Mouse (Mus musculus) forebrain, embryonic 10.5 days (tissue): ENCODE results near the gene Zswim8. TPM values are rescaled to one million over a fixed set of nuclear protein-coding genes. Genes with fewer than 3 reads are reported as not detected.

ENCODE experiments used
- DNase-seq: peaks from one replicate; pipeline ENCODE4 v3.0.0-alpha.2; 2017; ENCODE audit warnings: low spot score; ENCODE audit errors: extremely low spot score
- H3K27ac ChIP-seq: fragments of 300-500 bp; sonication (generic); 2 replicates; pipeline ENCODE4 v1.5.1; 2016; ENCODE audit warnings: mild to moderate bottlenecking
- H3K27me3 ChIP-seq: fragments of 300-500 bp; sonication (generic); 2 replicates; pipeline ENCODE4 v1.6.1; 2016; ENCODE audit warnings: mild to moderate bottlenecking; ENCODE audit not compliant: poor library complexity, severe bottlenecking
- H3K36me3 ChIP-seq: fragments of 300-500 bp; sonication (generic); replicated peaks from 2 replicates; pipeline ENCODE4 v1.6.1; 2016; ENCODE audit warnings: mild to moderate bottlenecking, moderate library complexity
- H3K4me1 ChIP-seq: fragments of 300-500 bp; sonication (generic); 2 replicates; pipeline ENCODE4 v1.6.1; 2016
- H3K4me3 ChIP-seq: fragments of 300-500 bp; sonication (generic); 2 replicates; pipeline ENCODE4 v1.5.1; 2016; ENCODE audit warnings: mild to moderate bottlenecking, moderate library complexity
- H3K9me3 ChIP-seq: fragments of 300-500 bp; sonication (generic); 2 replicates; pipeline ENCODE4 v1.6.1; 2016; ENCODE audit warnings: mild to moderate bottlenecking, moderate library complexity
- WGBS: fragments of 180-500 bp; shearing (Covaris S2); methylation state at CpG from one replicate; pipeline ENCODE4 v1.1.7; 2016; 5-methylcytosine and 5-hydroxymethylcytosine counted together
- polyA plus RNA-seq: library from polyadenylated mRNA; unstranded; fragments of >200 nt; fragmentation: Nextera tagmentation; extraction: Ambion mirVana; gene quantifications from 2 replicates; pipeline ENCODE4 v1.2.1, GENCODE M21; 2016

Zswim8 gene
- polyA plus RNA-seq, 1 experiment from 2014 or later = 28.9 TPM

DNA sequence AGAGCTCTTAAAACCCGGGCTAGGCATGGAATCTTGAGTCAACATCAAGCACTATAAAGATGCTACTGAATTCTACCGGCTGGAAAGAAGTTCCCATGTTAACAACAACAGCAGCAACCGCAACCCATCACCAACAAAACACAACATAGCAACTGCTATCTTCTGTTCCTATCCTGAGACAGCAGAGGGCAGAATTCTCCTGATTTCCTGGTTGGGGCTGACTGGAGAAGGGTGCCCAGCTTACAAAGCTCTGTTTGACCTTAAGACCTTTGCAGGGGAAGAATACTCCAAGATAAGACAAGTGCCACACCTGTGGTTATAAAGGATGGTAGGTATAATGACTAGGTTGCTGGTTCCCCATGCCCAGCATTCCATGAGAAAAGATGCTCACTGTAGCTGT lies 39.6 kb downstream of the Zswim8 start:
- Histone ChIP-seq H3K4me1 (no peaks in the 10 kb centered on the region), H3K4me3 (no peak overlapping the region), H3K9me3 (no peaks in the 10 kb centered on the region), H3K36me3 (peaks cover 53% of the 10 kb centered on the region), H3K27me3 (no peaks in the 10 kb centered on the region), H3K27ac (no peak overlapping the region)
- no peak for DNase-seq
- 87% methylated on average over 3 of the region's 3 CpGs for WGBS

DNA sequence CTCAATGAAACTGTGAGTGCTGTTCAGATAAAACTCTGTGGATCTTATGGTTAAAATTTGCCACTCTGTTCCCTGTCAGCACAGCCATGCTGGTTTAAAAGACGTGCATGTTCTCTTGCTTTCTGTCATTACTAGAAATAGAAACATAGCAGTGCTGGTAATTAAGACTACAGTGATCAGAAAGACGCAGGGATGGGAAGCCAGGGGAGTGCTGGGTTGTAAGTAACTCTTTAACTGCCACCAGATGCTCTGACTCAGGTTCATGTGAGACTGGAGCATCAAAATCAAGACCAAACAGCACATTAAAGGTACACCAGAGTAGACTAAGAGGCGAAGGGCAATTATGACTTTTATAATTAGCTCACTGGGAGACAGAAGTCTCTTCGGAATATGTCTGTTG lies 41.0 kb downstream of the Zswim8 start:
- Histone ChIP-seq H3K4me3 (no peak overlapping the region), H3K27me3 (no peaks in the 10 kb centered on the region), H3K27ac (no peak overlapping the region), H3K4me1 (no peaks in the 10 kb centered on the region), H3K9me3 (no peaks in the 10 kb centered on the region), H3K36me3 (peaks cover 49% of the 10 kb centered on the region)
- WGBS = 78% methylated on average over 4 of the region's 4 CpGs
- DNase-seq = no peak

DNA sequence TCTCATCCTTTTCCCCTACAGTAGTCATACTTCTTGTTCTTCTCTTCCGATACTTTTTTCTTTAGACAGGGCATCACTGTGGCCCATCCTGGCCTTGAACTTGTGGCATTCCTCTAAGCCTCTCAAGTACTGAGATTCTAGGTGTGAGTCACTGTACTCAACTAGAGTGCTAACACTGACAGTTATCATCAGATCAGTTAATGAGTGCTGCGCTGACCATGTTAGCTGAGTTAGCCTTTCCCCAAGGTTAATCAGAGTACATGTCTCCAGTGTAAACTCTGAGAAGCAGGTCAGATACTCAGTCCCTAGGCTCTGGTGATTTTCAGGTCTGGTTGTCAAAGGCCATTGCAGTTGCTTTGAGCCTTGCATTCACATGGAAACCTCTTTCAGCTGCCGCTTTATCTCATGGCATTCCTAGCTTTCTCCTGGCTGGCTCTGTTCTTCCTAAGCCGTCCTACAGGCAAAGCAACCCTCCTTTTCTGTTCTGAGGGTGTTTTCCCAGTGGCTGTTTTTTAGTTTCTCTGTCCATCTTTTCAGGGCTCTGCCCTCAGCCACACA lies 42.2 kb downstream of the Zswim8 start:
- Histone ChIP-seq H3K4me1 (no peaks in the 10 kb centered on the region), H3K9me3 (no peaks in the 10 kb centered on the region), H3K4me3 (no peak overlapping the region), H3K27ac (no peak overlapping the region), H3K36me3 (peaks cover 49% of the 10 kb centered on the region), H3K27me3 (no peaks in the 10 kb centered on the region)
- no peak for DNase-seq
- WGBS = 90% methylated on average over 4 of the region's 4 CpGs

DNA sequence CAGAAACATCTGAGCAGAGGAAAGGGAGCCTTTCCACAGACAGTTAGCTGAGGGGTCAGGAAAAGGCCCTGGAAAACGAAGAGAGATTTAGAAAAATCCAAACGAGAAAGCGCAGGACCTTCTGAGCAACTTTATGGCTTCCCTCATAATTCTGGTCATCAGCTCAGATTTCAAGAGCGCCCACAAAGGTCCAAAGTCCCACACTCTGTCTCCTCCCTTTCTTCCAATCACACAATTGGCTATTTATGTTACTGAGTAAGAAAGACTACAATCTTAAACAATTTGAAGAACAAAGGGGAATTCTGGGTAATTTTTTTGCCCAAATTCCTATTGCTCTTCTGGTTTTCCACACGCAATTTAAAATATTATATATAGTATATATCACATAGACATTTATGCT lies 43.2 kb downstream of the Zswim8 start:
- H3K27ac ChIP-seq = no peak overlapping the region
- no peaks in the 10 kb centered on the region for H3K27me3 ChIP-seq
- peaks cover 49% of the 10 kb centered on the region for H3K36me3 ChIP-seq
- H3K4me1 ChIP-seq = no peaks in the 10 kb centered on the region
- no peak for DNase-seq
- H3K4me3 ChIP-seq = no peak overlapping the region
- WGBS = 94% methylated on average over 5 of the region's 5 CpGs
- H3K9me3 ChIP-seq = no peaks in the 10 kb centered on the region

DNA sequence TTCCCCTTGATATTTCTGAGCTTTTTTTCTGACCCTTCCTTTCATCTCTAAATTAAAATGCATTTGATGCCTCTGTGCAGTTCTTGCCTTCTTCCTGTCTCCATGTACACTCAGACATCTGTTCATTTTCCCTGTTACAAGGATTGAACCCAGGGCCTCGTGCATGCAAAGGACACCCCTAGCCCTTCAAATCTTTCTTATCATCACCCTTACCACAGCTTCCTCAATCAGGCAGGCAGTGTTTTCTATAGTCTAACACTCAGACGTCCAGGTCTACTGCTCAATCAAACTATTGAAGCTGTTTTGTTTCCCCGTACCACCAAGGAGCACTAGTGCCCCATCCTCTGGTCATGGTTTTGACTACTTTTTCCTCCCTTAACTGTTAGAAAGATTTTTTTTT lies 46.4 kb downstream of the Zswim8 start:
- WGBS = 90% methylated on average over 3 of the region's 3 CpGs
- Histone ChIP-seq H3K9me3 (no peaks in the 10 kb centered on the region), H3K27me3 (no peaks in the 10 kb centered on the region), H3K27ac (no peak overlapping the region), H3K4me3 (no peak overlapping the region), H3K36me3 (peaks cover 60% of the 10 kb centered on the region), H3K4me1 (no peaks in the 10 kb centered on the region)
- no peak for DNase-seq

DNA sequence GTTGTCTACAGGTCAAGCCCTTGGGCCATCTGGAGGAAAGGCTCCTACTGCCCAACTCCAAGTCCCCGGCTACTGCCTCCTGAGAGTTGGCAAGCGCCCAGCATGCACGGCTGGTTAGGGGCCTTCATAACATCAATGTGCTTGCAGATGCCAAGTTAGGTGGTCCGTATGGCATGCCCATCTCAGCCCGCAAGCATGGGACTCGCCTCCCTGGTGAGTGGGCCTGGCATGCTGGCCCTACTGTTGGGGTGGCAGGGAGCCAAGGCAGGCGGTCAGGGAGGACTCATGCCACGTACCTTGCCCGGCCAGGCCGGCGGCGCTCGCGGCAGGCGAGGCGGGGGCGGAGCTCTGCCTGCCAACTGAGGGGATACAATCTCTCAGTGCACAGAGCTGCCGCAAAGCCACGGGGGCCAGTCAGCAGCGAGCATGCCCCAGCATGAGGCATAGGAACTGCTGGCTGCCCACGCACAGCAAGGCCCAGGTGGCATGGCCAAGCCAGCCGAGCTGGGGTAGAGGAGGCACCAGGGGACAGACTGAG lies 50.1 kb downstream of the Zswim8 start:
- Histone ChIP-seq H3K9me3 (no peaks in the 10 kb centered on the region), H3K27ac (no peak overlapping the region), H3K4me3 (no peak overlapping the region), H3K36me3 (peaks cover 95% of the 10 kb centered on the region), H3K4me1 (no peaks in the 10 kb centered on the region), H3K27me3 (no peaks in the 10 kb centered on the region)
- WGBS = 96% methylated on average over 22 of the region's 22 CpGs
- DNase-seq = no peak

DNA sequence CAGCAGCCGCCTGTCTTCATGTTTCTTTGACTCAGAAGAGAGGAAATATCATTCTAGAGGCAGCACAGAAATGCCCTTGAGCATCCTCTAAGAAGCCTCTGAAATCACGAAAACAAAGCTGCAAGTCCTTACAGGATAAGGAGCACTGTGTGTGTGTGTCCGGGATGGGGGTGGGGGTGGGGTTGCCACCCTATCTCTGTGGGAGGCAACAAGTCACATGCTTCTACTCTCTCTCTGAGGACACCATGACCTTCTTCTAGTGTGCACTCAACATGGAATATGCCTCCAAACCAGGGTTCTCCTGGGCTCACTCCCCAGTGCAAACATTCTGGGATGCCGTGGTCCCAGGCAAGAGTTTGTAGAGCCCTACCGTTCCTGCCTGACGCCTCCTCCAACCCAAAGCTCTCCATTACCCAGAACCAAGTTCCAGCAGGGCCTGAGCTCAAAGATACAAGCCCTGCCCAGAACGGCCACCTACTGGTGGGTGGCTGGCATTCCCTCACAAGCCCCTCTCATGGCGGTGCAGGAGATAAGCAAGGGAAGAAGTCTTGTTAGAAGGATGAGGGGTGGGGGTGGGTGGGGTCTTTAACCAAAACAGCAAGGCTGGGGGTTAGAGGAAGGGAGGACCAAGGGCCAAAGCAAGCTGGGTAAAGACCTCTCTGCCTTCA lies 51.5 kb downstream of the Zswim8 start:
- Histone ChIP-seq H3K4me1 (no peaks in the 10 kb centered on the region), H3K27me3 (no peaks in the 10 kb centered on the region), H3K36me3 (peaks cover 99% of the 10 kb centered on the region), H3K4me3 (no peak overlapping the region), H3K27ac (no peak overlapping the region), H3K9me3 (no peaks in the 10 kb centered on the region)
- no peak for DNase-seq
- WGBS = 81% methylated on average over 8 of the region's 8 CpGs

DNA sequence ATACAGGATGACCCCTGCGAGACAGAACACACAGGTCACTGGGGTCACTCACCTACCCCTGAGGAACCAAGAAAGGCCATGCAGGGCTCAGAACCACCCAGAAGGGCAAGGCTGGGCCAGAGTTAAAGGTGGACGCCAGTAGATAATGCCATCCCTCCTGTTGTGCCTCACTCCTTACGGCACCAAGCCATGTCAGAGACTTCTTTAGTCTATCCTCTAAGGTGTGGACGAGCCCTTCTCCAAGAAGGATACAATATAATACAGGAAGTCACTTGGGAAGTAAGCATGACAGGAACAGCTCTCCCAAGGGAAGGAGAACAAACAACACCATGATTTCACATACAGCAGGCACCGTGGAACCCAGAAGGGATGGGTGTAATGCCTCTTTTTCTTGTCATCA lies 57.6 kb downstream of the Zswim8 start:
- 89% methylated on average over 5 of the region's 5 CpGs for WGBS

DNA sequence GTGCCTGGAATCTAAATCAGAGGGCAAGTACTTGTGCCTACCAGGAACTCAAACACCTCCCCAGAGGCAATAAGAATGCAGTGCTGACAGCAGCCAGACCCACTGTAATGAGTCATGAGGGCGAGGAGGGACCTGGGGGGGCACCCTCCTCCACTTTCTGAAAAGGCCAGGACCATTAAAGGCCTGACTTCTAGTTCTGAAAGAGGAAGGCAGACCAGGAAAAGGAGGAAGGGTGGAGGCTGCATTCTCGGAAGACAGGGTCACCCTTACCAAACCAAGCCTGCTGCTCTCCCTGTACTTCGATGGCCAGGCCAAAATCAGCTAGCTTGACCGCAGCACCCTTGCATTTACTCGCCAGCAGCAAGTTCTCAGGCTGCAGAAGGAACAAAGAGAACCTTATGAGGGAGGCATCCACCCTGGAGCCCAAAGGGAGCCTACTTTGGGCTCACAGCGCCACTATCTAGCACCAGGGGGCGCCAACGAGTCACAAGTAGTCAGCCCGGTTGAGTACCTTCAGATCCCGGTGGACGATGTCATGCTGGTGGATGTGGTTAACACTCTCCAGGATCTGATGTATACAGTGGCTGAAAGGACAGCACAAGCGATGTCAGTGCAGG lies 58.4 kb downstream of the Zswim8 start:
- Histone ChIP-seq H3K9me3 (no peaks in the 10 kb centered on the region), H3K4me3 (no peak overlapping the region), H3K27me3 (no peaks in the 10 kb centered on the region), H3K36me3 (peaks cover 86% of the 10 kb centered on the region), H3K27ac (no peak overlapping the region), H3K4me1 (no peaks in the 10 kb centered on the region)
- WGBS = 32% methylated on average over 12 of the region's 12 CpGs
- DNase-seq = peak; percentile 79

More for the DNA sequence above, 57.6 kb downstream of the Zswim8 start:
- DNase-seq = no peak
- Histone ChIP-seq H3K27ac (no peak overlapping the region), H3K4me3 (no peak overlapping the region), H3K4me1 (no peaks in the 10 kb centered on the region), H3K27me3 (no peaks in the 10 kb centered on the region), H3K36me3 (peaks cover 86% of the 10 kb centered on the region), H3K9me3 (no peaks in the 10 kb centered on the region)

DNA sequence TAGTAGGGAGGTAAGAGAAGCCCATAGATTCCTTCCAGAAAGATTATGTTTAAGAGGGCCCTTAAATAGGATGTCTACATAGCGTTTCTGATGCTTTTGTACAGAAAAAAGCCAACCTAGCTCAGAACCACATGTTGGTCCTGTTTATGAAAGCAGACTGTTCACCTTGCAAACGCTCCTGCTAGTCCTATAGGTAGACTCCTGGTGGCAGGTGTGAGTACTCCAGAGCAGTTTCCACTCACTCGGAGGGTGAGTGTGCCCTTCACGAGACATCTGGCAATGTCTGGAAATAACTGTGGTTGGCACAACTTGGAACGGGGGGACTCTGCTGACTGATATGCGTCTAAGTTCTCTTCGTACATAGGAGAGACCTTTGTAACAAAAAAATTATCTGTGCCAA lies 60.6 kb downstream of the Zswim8 start:
- Histone ChIP-seq H3K4me1 (peaks cover 3% of the 10 kb centered on the region; the same call in 1 of the 2 replicates), H3K9me3 (no peaks in the 10 kb centered on the region), H3K4me3 (no peak overlapping the region), H3K27me3 (no peaks in the 10 kb centered on the region), H3K27ac (no peak overlapping the region), H3K36me3 (peaks cover 84% of the 10 kb centered on the region)
- 97% methylated on average over 7 of the region's 7 CpGs for WGBS
- no peak for DNase-seq

DNA sequence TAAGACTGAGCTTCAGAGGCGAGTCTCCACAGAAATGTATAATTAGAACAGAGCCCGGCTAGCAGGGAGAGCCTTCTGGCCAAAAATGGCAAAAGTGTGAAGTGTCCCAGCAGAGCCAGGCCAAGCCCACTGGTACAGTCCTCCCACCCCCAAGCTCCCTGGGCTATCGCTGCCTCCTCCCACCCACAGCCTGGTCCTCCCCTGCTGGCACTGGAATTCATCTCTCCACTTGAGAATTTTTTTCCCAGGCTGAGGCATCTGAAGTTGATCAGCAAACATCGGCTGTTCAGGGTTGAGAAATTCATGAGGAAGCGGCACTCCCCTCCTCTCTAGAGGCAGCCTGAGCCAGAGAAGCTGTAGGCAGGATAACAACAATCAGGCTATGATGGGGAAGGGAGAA lies 61.2 kb downstream of the Zswim8 start:
- H3K36me3 ChIP-seq = peaks cover 80% of the 10 kb centered on the region
- no peak for DNase-seq
- 89% methylated on average over 5 of the region's 5 CpGs for WGBS

DNA sequence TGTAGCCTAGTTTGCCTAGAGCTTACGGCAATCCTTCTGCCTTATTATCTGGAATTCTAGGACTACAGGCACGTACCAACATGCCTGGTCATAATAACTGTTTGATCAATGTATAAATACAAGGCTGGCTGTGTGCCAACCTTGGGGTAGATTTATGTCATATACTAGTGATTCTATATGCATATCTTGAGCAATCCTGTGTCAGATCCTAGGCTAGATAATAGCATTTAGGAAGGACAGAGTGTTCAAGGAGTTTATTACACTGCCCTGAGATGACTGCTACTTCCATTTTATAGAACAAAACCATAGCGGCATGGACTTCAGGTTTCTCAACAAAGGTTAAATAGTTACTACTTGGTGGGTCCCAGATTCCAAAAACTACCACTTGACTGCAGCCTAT lies 64.6 kb downstream of the Zswim8 start:
- WGBS = 92% methylated on average over 3 of the region's 3 CpGs
- no peak for DNase-seq
- H3K36me3 ChIP-seq = peaks cover 65% of the 10 kb centered on the region

More for the DNA sequence above, 61.2 kb downstream of the Zswim8 start:
- Histone ChIP-seq H3K27me3 (no peaks in the 10 kb centered on the region), H3K4me3 (no peak overlapping the region), H3K9me3 (no peaks in the 10 kb centered on the region), H3K27ac (no peak overlapping the region), H3K4me1 (peaks cover 10% of the 10 kb centered on the region)

DNA sequence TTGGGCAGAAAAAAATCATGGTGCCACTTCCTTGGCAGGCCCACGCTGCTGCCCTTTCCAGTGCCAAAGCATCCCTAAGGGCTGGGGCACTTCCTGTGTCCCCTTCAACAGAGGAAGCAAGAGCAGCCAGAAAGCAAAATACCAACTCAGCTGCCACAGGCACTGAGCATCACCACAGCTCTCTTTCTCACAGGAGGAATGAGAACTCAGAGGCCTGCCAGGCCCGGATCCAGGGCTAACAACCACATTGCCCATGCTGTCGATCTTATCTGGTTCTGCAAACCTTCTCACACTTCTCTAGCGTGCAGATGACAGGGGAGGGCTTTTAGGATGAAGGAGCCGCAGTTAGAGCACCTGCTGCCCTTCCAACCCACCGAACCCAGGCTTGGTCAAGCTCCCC lies 65.5 kb downstream of the Zswim8 start:
- H3K27ac ChIP-seq = no peak overlapping the region
- 86% methylated on average over 6 of the region's 6 CpGs for WGBS
- H3K9me3 ChIP-seq = no peaks in the 10 kb centered on the region
- no peaks in the 10 kb centered on the region for H3K27me3 ChIP-seq
- no peak overlapping the region for H3K4me3 ChIP-seq
- peaks cover 34% of the 10 kb centered on the region for H3K4me1 ChIP-seq
- peaks cover 68% of the 10 kb centered on the region for H3K36me3 ChIP-seq
- no peak for DNase-seq

More for the DNA sequence above, 64.6 kb downstream of the Zswim8 start:
- Histone ChIP-seq H3K4me1 (peaks cover 34% of the 10 kb centered on the region), H3K27me3 (no peaks in the 10 kb centered on the region), H3K27ac (no peak overlapping the region), H3K9me3 (no peaks in the 10 kb centered on the region), H3K4me3 (no peak overlapping the region)
